21 mouse cellular contexts compared by ENCODE assay signal in the genomic region with DNA sequence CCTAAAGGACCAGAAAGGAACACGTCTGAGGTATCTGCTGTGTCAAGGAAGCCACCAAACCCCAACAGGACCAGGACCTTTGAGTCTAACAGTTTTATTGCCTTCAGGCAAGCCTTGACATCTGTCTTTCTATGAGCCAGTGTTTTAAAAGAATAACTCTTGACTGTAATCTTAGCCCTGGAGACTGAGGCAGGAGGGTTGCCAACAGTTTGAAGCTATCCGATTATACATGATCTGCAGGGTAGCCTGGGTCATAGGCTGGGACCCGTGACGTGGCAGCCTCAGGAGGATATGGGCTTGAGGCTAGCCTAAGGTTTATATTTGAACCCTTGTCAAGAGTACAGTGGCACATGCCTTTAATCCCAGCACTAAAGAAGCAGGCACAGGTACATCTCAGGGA.
DNase-seq lines count a peak whose midpoint lies in the region; TF ChIP-seq lines count a peak whose summit lies in the region.
"Had no signal": no experiment of that assay in that cellular context is flagged by ENCODE, and none has a peak within 500 bp of the region (broad histone marks: within the 10 kb centered on the region; RNA-seq: fewer than 3 reads in every experiment).

No protein-coding gene starts in this region.

- no peaks in the 10 kb centered on the region for H3K27me3 ChIP-seq in heart, embryonic 10.5 days (ENCODE audit: insufficient read depth, poor library complexity, severe bottlenecking)
- H3K27me3 ChIP-seq in heart, adult 2 months (ENCODE audit: control insufficient read depth, insufficient read depth, low read length) = no peaks in the 10 kb centered on the region
- H3K27me3 ChIP-seq: embryonic facial prominence, embryonic 12.5 days; forebrain, embryonic 13.5 days; forebrain, embryonic 15.5 days; Patski had no signal

- intact Hi-C loops in heart, adult 2 months (cut with DNase I) = loop anchor here (2.0 kb wide), 1 partner anchor 72 kb away; no protein-coding TSS in a partner anchor
- intact Hi-C loops in left cerebral cortex, adult 2 months (cut with DNase I) = loop anchor here (5.0 kb wide), 1 partner anchor 58 kb away; no protein-coding TSS in a partner anchor
- intact Hi-C loops in left cerebral cortex, postnatal 25 days (cut with DNase I) = no loop called here

- no peaks in the 10 kb centered on the region for H3K9me3 ChIP-seq in heart, embryonic 10.5 days
- H3K9me3 ChIP-seq: embryonic facial prominence, embryonic 10.5 days; embryonic facial prominence, embryonic 12.5 days; forebrain, embryonic 13.5 days; forebrain, embryonic 15.5 days; G1E had no signal

- H3K36me3 ChIP-seq in heart, embryonic 10.5 days = no peaks in the 10 kb centered on the region
- no peaks in the 10 kb centered on the region for H3K36me3 ChIP-seq in heart, adult 2 months (ENCODE audit: control insufficient read depth, insufficient read depth, low read length)
- H3K36me3 ChIP-seq: embryonic facial prominence, embryonic 10.5 days; embryonic facial prominence, embryonic 12.5 days; forebrain, embryonic 15.5 days; G1E had no signal

- no peak for TF ChIP-seq CTCF in heart, adult 2 months (IDR thresholded peaks at IDR 0.05)
- no peak for TF ChIP-seq CTCF in left cerebral cortex, adult 2 months (IDR thresholded peaks at IDR 0.05)
- no peak for TF ChIP-seq CTCF in cortical plate, adult 2 months (IDR thresholded peaks at IDR 0.05; ENCODE audit: extremely low read depth, insufficient read depth, low read length)

- no peaks in the 10 kb centered on the region for H3K79me2 ChIP-seq in heart, adult 2 months (replicated peaks; ENCODE audit: control insufficient read depth, insufficient read depth, low read length)

- 94% methylated on average over 4 of the region's 4 CpGs for WGBS in heart, embryonic 10.5 days
- WGBS in heart, adult 2 months = 87% methylated on average over 4 of the region's 4 CpGs

- peak; percentile 57 for DNase-seq in heart, embryonic 10.5 days (ENCODE audit: low spot score)
- no peak for DNase-seq in heart, adult 2 months
- no peak for DNase-seq in left cerebral cortex, adult 2 months (ENCODE audit: extremely low spot score in 1 of 2, low spot score in 2 of 2)
- no peak for DNase-seq in left cerebral cortex, postnatal 25 days (ENCODE audit: low spot score in 2 of 2)
- no peak for DNase-seq in cerebellum, adult 11 months
- DNase-seq: adrenal gland, adult 8-10 months; adrenal gland, postnatal 14 days; adrenal gland, postnatal 36 days; cerebellum, adult 18-20 months; cerebellum, adult 8-10 months; cerebellum, adult 9-11 months; cerebellum, postnatal 14 days; cerebellum, postnatal 36 days had no signal

- TF ChIP-seq POLR2A in heart, adult 2 months (IDR thresholded peaks at IDR 0.05; ENCODE audit: insufficient read depth, low read depth, low read length) = no peak
- TF ChIP-seq POLR2A in cortical plate, adult 2 months (IDR thresholded peaks at IDR 0.05; ENCODE audit: extremely low read depth, insufficient read depth, low read length) = no peak

- TF ChIP-seq EP300 in heart, adult 2 months (IDR thresholded peaks at IDR 0.05; ENCODE audit: insufficient read depth, low read depth, low read length) = no peak

- no peak overlapping the region for H3K27ac ChIP-seq in heart, embryonic 10.5 days
- no peak overlapping the region for H3K27ac ChIP-seq in heart, adult 2 months
- H3K27ac ChIP-seq in left cerebral cortex, adult 2 months = peak overlapping the region; percentile 72
- H3K27ac ChIP-seq in cortical plate, adult 2 months (ENCODE audit: insufficient read depth, low read length) = peak overlapping the region; percentile 37; the same call in 1 of the 2 replicates
- H3K27ac ChIP-seq: embryonic facial prominence, embryonic 10.5 days; embryonic facial prominence, embryonic 12.5 days; forebrain, embryonic 13.5 days; forebrain, embryonic 15.5 days had no signal

- no peak overlapping the region for H3K9ac ChIP-seq in heart, adult 2 months (ENCODE audit: low read depth, low read length)
- H3K9ac ChIP-seq: embryonic facial prominence, embryonic 12.5 days; forebrain, embryonic 13.5 days; forebrain, embryonic 15.5 days; forebrain, postnatal 0 days had no signal

- peaks cover 29% of the 10 kb centered on the region for H3K4me1 ChIP-seq in heart, embryonic 10.5 days
- H3K4me1 ChIP-seq in heart, adult 2 months (ENCODE audit: control insufficient read depth, insufficient read depth, low read length) = no peaks in the 10 kb centered on the region; the same call in 1 of the 2 replicates
- peaks cover 6% of the 10 kb centered on the region; the same call in 1 of the 2 replicates for H3K4me1 ChIP-seq in cortical plate, adult 2 months (ENCODE audit: control insufficient read depth, insufficient read depth, low read length)
- H3K4me1 ChIP-seq: forebrain, embryonic 13.5 days; forebrain, embryonic 15.5 days had no signal

- no peak overlapping the region for H3K4me3 ChIP-seq in heart, embryonic 10.5 days
- no peak overlapping the region for H3K4me3 ChIP-seq in heart, adult 2 months
- no peak overlapping the region for H3K4me3 ChIP-seq in left cerebral cortex, adult 2 months
- H3K4me3 ChIP-seq in cortical plate, adult 2 months (ENCODE audit: insufficient read depth, low read length) = no peak overlapping the region
- H3K4me3 ChIP-seq: embryonic facial prominence, embryonic 10.5 days; embryonic facial prominence, embryonic 12.5 days; forebrain, embryonic 13.5 days; forebrain, embryonic 15.5 days had no signal

Comparison
In these comparisons a context has a peak if more than half of its experiments do, and no peak if none do; other contexts are left out.
1. H3K27ac ChIP-seq: peak in left cerebral cortex, adult 2 months (single experiment) and cortical plate, adult 2 months (single experiment); none in heart, embryonic 10.5 days (single experiment) and heart, adult 2 months (single experiment).